Mouse (Mus musculus): Measurements from ENCODE around the gene Spint2. TPM values are rescaled to one million over a fixed set of nuclear protein-coding genes. Genes with fewer than 3 reads are reported as not detected.
A peak's percentile ranks its signal among the peaks of the same experiment; 100 is the strongest.

Spint2 gene
- polyA plus RNA-seq, 1 experiment: 35.7 TPM

GRCm38 (mm10) chr7:29316137-29316734 is 34.5 kb upstream of the Spint2 start:
- Histone ChIP-seq H3K27ac (ENCODE audit: control insufficient read depth, insufficient read depth, low read depth, low read length, poor library complexity) (no peak overlapping the region), H3K4me1 (ENCODE audit: control insufficient read depth, insufficient read depth, low read length) (no peaks in the 10 kb centered on the region), H3K4me3 (replicated peaks; ENCODE audit: control insufficient read depth, low read depth, low read length) (no peak overlapping the region)
- WGBS: 78% methylated on average over 17 of the region's 17 CpGs
- TF ChIP-seq CTCF (IDR thresholded peaks at IDR 0.05; ENCODE audit: control insufficient read depth, insufficient read depth, low read length) (no peak), POLR2A (IDR thresholded peaks at IDR 0.05; ENCODE audit: borderline replicate concordance, control insufficient read depth, low read depth, low read length) (no peak)

- H3K4me3 ChIP-seq (replicated peaks; ENCODE audit: control insufficient read depth, low read depth, low read length): no peak overlapping the region
- WGBS: 37% methylated on average over 13 of the region's 13 CpGs
- TF ChIP-seq CTCF (IDR thresholded peaks at IDR 0.05; ENCODE audit: control insufficient read depth, insufficient read depth, low read length) (no peak), POLR2A (IDR thresholded peaks at IDR 0.05; ENCODE audit: borderline replicate concordance, control insufficient read depth, low read depth, low read length) (no peak)
- H3K27ac ChIP-seq (ENCODE audit: control insufficient read depth, insufficient read depth, low read depth, low read length, poor library complexity): no peak overlapping the region
- no peaks in the 10 kb centered on the region for H3K4me1 ChIP-seq (ENCODE audit: control insufficient read depth, insufficient read depth, low read length)
Measured at GRCm38 (mm10) chr7:29314844-29315628, 33.3 kb upstream of the Spint2 start.

GRCm38 (mm10) chr7:29313572-29314261 is 32.0 kb upstream of the Spint2 start:
- no peak overlapping the region for H3K27ac ChIP-seq (ENCODE audit: control insufficient read depth, insufficient read depth, low read depth, low read length, poor library complexity)
- no peaks in the 10 kb centered on the region for H3K4me1 ChIP-seq (ENCODE audit: control insufficient read depth, insufficient read depth, low read length)
- WGBS: 42% methylated on average over 9 of the region's 9 CpGs
- TF ChIP-seq POLR2A (IDR thresholded peaks at IDR 0.05; ENCODE audit: borderline replicate concordance, control insufficient read depth, low read depth, low read length): no peak
- no peak for TF ChIP-seq CTCF (IDR thresholded peaks at IDR 0.05; ENCODE audit: control insufficient read depth, insufficient read depth, low read length)
- H3K4me3 ChIP-seq (replicated peaks; ENCODE audit: control insufficient read depth, low read depth, low read length): no peak overlapping the region

- 37% methylated on average over 9 of the region's 9 CpGs for WGBS
- no peaks in the 10 kb centered on the region for H3K4me1 ChIP-seq (ENCODE audit: control insufficient read depth, insufficient read depth, low read length)
- H3K4me3 ChIP-seq (replicated peaks; ENCODE audit: control insufficient read depth, low read depth, low read length): no peak overlapping the region
- TF ChIP-seq CTCF (IDR thresholded peaks at IDR 0.05; ENCODE audit: control insufficient read depth, insufficient read depth, low read length): no peak
- TF ChIP-seq POLR2A (IDR thresholded peaks at IDR 0.05; ENCODE audit: borderline replicate concordance, control insufficient read depth, low read depth, low read length): no peak
- H3K27ac ChIP-seq (ENCODE audit: control insufficient read depth, insufficient read depth, low read depth, low read length, poor library complexity): no peak overlapping the region
Measured at GRCm38 (mm10) chr7:29313051-29313450, 31.3 kb upstream of the Spint2 start.

- 12% methylated on average over 5 of the region's 5 CpGs for WGBS
- TF ChIP-seq CTCF (IDR thresholded peaks at IDR 0.05; ENCODE audit: control insufficient read depth, insufficient read depth, low read length) (no peak), POLR2A (IDR thresholded peaks at IDR 0.05; ENCODE audit: borderline replicate concordance, control insufficient read depth, low read depth, low read length) (no peak)
- Histone ChIP-seq H3K27ac (ENCODE audit: control insufficient read depth, insufficient read depth, low read depth, low read length, poor library complexity) (no peak overlapping the region), H3K4me1 (ENCODE audit: control insufficient read depth, insufficient read depth, low read length) (no peaks in the 10 kb centered on the region; the same call in 1 of the 2 replicates), H3K4me3 (replicated peaks; ENCODE audit: control insufficient read depth, low read depth, low read length) (no peak overlapping the region)
Measured at GRCm38 (mm10) chr7:29309749-29310148, 28.0 kb upstream of the Spint2 start.

GRCm38 (mm10) chr7:29309221-29309721 is 27.6 kb upstream of the Spint2 start:
- Histone ChIP-seq H3K4me3 (replicated peaks; ENCODE audit: control insufficient read depth, low read depth, low read length) (no peak overlapping the region), H3K4me1 (ENCODE audit: control insufficient read depth, insufficient read depth, low read length) (no peaks in the 10 kb centered on the region; the same call in 1 of the 2 replicates), H3K27ac (ENCODE audit: control insufficient read depth, insufficient read depth, low read depth, low read length, poor library complexity) (no peak overlapping the region)
- WGBS: 1% methylated on average over 36 of the region's 36 CpGs
- TF ChIP-seq CTCF (IDR thresholded peaks at IDR 0.05; ENCODE audit: control insufficient read depth, insufficient read depth, low read length): no peak
- no peak for TF ChIP-seq POLR2A (IDR thresholded peaks at IDR 0.05; ENCODE audit: borderline replicate concordance, control insufficient read depth, low read depth, low read length)

GRCm38 (mm10) chr7:29307350-29308104 is 25.8 kb upstream of the Spint2 start:
- H3K4me3 ChIP-seq (replicated peaks; ENCODE audit: control insufficient read depth, low read depth, low read length): peak overlapping the region; percentile 73
- H3K27ac ChIP-seq (ENCODE audit: control insufficient read depth, insufficient read depth, low read depth, low read length, poor library complexity): no peak overlapping the region
- no peaks in the 10 kb centered on the region; the same call in 1 of the 2 replicates for H3K4me1 ChIP-seq (ENCODE audit: control insufficient read depth, insufficient read depth, low read length)
- TF ChIP-seq POLR2A (IDR thresholded peaks at IDR 0.05; ENCODE audit: borderline replicate concordance, control insufficient read depth, low read depth, low read length) (peak; percentile 27; the same call in 1 of the 2 replicates), CTCF (IDR thresholded peaks at IDR 0.05; ENCODE audit: control insufficient read depth, insufficient read depth, low read length) (0 out of 2 replicates have a peak, but pooled peaks have one; percentile 9)
- WGBS: 1% methylated on average over 40 of the region's 42 CpGs

All from bone marrow, adult 2 months (tissue).